Mouse (Mus musculus) urinary bladder, adult 2 months (tissue): ENCODE data around the gene 1700092M07Rik. TPM values are rescaled to one million over a fixed set of nuclear protein-coding genes. Genes with fewer than 3 reads are reported as not detected.
"Not testable (repeated sequence)": the region's sequence is repeated elsewhere in the genome, so short reads cannot be mapped to it uniquely, and the experiment has no call there.

Source experiments
- DNase-seq: peaks from one replicate; pipeline ENCODE4 v3.0.0; 2022; ENCODE audit warnings: low spot score
- polyA plus RNA-seq: library from polyadenylated mRNA; depleted of rRNA; stranded (reverse); fragments of >200 nt; gene quantifications from 2 replicates; pipeline ENCODE4 v1.2.3, GENCODE M21; 2012

The 1700092M07Rik gene
- polyA plus RNA-seq, 1 experiment = 0.19 TPM

- no peak for DNase-seq
Measured at GRCm38 (mm10) chr19:8716767-8717475, 23.6 kb upstream of the 1700092M07Rik start.

GRCm38 (mm10) chr19:8718357-8718756, 22.2 kb upstream of the 1700092M07Rik start:
- no peak for DNase-seq

GRCm38 (mm10) chr19:8719037-8719436, 21.5 kb upstream of the 1700092M07Rik start:
- DNase-seq = not testable (repeated sequence)

- DNase-seq = no peak
Measured at GRCm38 (mm10) chr19:8721378-8721777, 19.1 kb upstream of the 1700092M07Rik start.

GRCm38 (mm10) chr19:8722021-8722420, 18.5 kb upstream of the 1700092M07Rik start:
- no peak for DNase-seq

- DNase-seq = no peak
Measured at GRCm38 (mm10) chr19:8722559-8722906, 18.0 kb upstream of the 1700092M07Rik start.

- peak; percentile 80 for DNase-seq
Measured at GRCm38 (mm10) chr19:8722907-8723573, 17.5 kb upstream of the 1700092M07Rik start, which contains the start of gene Slc3a2. Slc3a2 (minus strand) TSS chr19:8723369.

- DNase-seq = no peak
Measured at GRCm38 (mm10) chr19:8723574-8724346, 16.8 kb upstream of the 1700092M07Rik start.

- no peak for DNase-seq
Measured at GRCm38 (mm10) chr19:8724392-8724791, 16.1 kb upstream of the 1700092M07Rik start.

GRCm38 (mm10) chr19:8725081-8725613, 15.4 kb upstream of the 1700092M07Rik start:
- DNase-seq = no peak

GRCm38 (mm10) chr19:8726609-8727390, 13.7 kb upstream of the 1700092M07Rik start:
- DNase-seq = no peak

GRCm38 (mm10) chr19:8727495-8728114, 12.9 kb upstream of the 1700092M07Rik start:
- DNase-seq = no peak

GRCm38 (mm10) chr19:8728335-8729099, 12.0 kb upstream of the 1700092M07Rik start:
- DNase-seq = not testable (repeated sequence)

- DNase-seq = no peak
Measured at GRCm38 (mm10) chr19:8734334-8734733, 6.2 kb upstream of the 1700092M07Rik start.

- peak; percentile 87 for DNase-seq
Measured at GRCm38 (mm10) chr19:8735389-8736159, 4.9 kb upstream of the 1700092M07Rik start, which contains the start of gene Wdr74. Wdr74 (plus strand) TSS chr19:8735827.

- no peak for DNase-seq
Measured at GRCm38 (mm10) chr19:8736160-8736467, 4.4 kb upstream of the 1700092M07Rik start.

- no peak for DNase-seq
Measured at GRCm38 (mm10) chr19:8738911-8739310, 1.6 kb upstream of the 1700092M07Rik start.

GRCm38 (mm10) chr19:8739646-8740045, 872 bp upstream of the 1700092M07Rik start:
- DNase-seq = no peak

GRCm38 (mm10) chr19:8741243-8741869, 838 bp downstream of the 1700092M07Rik start, which contains the start of gene Stx5a:
Stx5a (plus strand) TSS chr19:8741413.
- DNase-seq = peak; percentile 89
